Mouse (Mus musculus) G1E (cell line): ENCODE data around the gene Gse1.

Experiments used
- CTCF ChIP-seq: IDR thresholded peaks from 2 replicates; pipeline ENCODE4 v1.5.1; 2012; ENCODE audit warnings: low read depth, low read length, inconsistent platforms, mixed read lengths
- GATA1 ChIP-seq: IDR thresholded peaks from 2 replicates; pipeline ENCODE4 v1.6.1; 2012; ENCODE audit warnings: borderline replicate concordance, low read length, inconsistent platforms, mixed read lengths
- POLR2AphosphoS5 ChIP-seq: IDR thresholded peaks from 2 replicates; pipeline ENCODE4 v1.6.1; 2012; ENCODE audit warnings: low read depth, low read length, inconsistent platforms; ENCODE audit not compliant: insufficient replicate concordance
- TAL1 ChIP-seq: conservative IDR thresholded peaks from 2 replicates; pipeline ENCODE4 v1.6.1; 2012; ENCODE audit warnings: low read depth, low read length, inconsistent platforms, mixed read lengths

DNA sequence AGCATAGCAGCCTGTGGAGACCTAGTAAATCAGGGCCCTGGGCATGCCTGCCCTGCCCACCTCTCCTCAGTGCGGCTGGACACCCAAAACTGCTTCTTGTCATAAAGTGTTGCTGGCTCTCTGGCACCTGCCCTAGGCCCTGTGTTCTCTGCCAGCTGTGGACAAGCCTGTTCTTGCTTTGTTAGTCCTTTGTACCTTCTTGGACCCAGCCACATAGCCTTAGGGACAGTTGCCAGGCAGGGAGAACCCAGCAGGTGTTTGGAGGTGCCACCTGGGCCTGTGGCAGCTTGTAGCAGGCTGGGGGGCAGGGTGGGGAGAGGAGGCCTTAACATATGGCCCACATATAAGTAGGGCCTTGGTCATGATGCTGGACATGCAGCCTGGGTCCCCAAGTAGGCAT, 145.8 kb downstream of the Gse1 start:
- TF ChIP-seq CTCF (no peak), GATA1 (no peak), POLR2AphosphoS5 (no peak), TAL1 (no peak)
